Mouse (Mus musculus) erythroblast, embryonic 14.5 days (primary cell): Measurements from ENCODE around the gene Lrrc34.

Experiments used
- GATA1 ChIP-seq: IDR thresholded peaks from 2 replicates; pipeline ENCODE4 v1.6.1; 2012; ENCODE audit warnings: low read length, inconsistent platforms, mixed read lengths
- TAL1 ChIP-seq: IDR thresholded peaks from 3 replicates; pipeline ENCODE4 v1.6.1; 2012; ENCODE audit warnings: low read length, inconsistent platforms, mixed read lengths

- TF ChIP-seq GATA1 (no peak), TAL1 (no peak)
These were observed 58.8 kb downstream of the Lrrc34 start for GRCm38 (mm10) chr3:30588865-30589264.
